Mouse (Mus musculus): ENCODE measurements around the gene Dyrk3. TPM values are rescaled to one million over a fixed set of nuclear protein-coding genes. Genes with fewer than 3 reads are reported as not detected.

Dyrk3 gene
- 6.6 and 7.0 TPM in 2 replicates for polyA plus RNA-seq (2012; rRNA removed)

GRCm38 (mm10) chr1:131138191-131139016, at the start of gene Dyrk3:
TSS of gene Dyrk3 (minus strand) at chr1:131138340.

GRCm38 (mm10) chr1:131153018-131153629, 15.0 kb upstream of the Dyrk3 start, which contains the start of gene Eif2d:
TSS of gene Eif2d (plus strand) at chr1:131153181.

GRCm38 (mm10) chr1:131097700-131098094, 40.4 kb downstream of the Dyrk3 start, which contains the start of gene Mapkapk2:
TSS of gene Mapkapk2 (minus strand) at chr1:131097826.

Other genes with a start within 250 kb of the Dyrk3 start
- not detected in 2 replicates for gene Il20, start 226.9 kb downstream of the Dyrk3 start, polyA plus RNA-seq (2012; rRNA removed)
- gene Il19, start 198.2 kb downstream of the Dyrk3 start, polyA plus RNA-seq (2012; rRNA removed) = not detected in 2 replicates
- gene Il10, start 118.5 kb downstream of the Dyrk3 start, polyA plus RNA-seq (2012; rRNA removed) = not detected in 2 replicates
- gene Mapkapk2, start 40.5 kb downstream of the Dyrk3 start, polyA plus RNA-seq (2012; rRNA removed) = 102 and 114 TPM in 2 replicates
- gene Eif2d, start 14.8 kb upstream of the Dyrk3 start, polyA plus RNA-seq (2012; rRNA removed) = 36.8 and 39.1 TPM in 2 replicates
- gene Rassf5, start 106.9 kb upstream of the Dyrk3 start, polyA plus RNA-seq (2012; rRNA removed) = 53.6 and 88.5 TPM in 2 replicates
- gene Ikbke, start 141.3 kb upstream of the Dyrk3 start, polyA plus RNA-seq (2012; rRNA removed) = 12.6 and 21.3 TPM in 2 replicates